ENCODE assay signal across 17 mouse cellular contexts in the genomic region with DNA sequence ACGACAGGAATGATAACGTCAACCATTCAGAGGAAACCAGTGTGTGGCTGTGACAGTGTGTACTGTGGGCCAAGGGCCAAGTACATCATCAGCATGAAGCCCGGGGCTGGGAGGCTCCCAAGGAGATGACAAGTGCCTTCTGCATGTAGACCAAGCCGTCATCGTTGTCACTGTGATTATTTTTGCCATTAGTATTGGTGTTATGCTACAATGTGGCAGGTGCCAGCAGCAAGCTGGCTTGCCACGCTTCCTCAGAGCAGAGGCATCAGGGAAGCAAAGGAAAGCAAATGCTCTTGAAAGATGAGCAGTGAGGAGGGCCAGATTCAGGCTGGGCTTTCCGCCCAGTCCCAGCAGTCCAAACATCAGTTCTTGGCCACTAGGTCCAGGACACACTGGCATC. TPM values are rescaled to one million over a fixed set of nuclear protein-coding genes. Genes with fewer than 3 reads are reported as not detected.
DNase-seq lines count a peak whose midpoint lies in the region; ATAC-seq and TF ChIP-seq lines count a peak whose summit lies in the region.
"Had no signal": no experiment of that assay in that cellular context is flagged by ENCODE, and none has a peak within 500 bp of the region (broad histone marks: within the 10 kb centered on the region; RNA-seq: fewer than 3 reads in every experiment).

No protein-coding gene starts in this region.

- no peak for TF ChIP-seq CTCF in midbrain, postnatal 0 days (IDR thresholded peaks at IDR 0.05)

- H3K36me3 ChIP-seq in midbrain, postnatal 0 days (ENCODE audit: insufficient read depth, low read length), result no peaks in the 10 kb centered on the region
- no peaks in the 10 kb centered on the region for H3K36me3 ChIP-seq in midbrain, embryonic 15.5 days (replicated peaks)
- H3K36me3 ChIP-seq: heart, embryonic 12.5 days; midbrain, embryonic 10.5 days; stomach, embryonic 15.5 days had no signal

- no peak for ATAC-seq in midbrain, postnatal 0 days (ENCODE audit: low FRiP score)
- no peak for ATAC-seq in midbrain, embryonic 15.5 days (replicated peaks)
- no peak for ATAC-seq in megakaryocyte progenitor cell, adult 5-6 weeks (replicated peaks; ENCODE audit: poor library complexity)
- ATAC-seq: lung, postnatal 0 days had no signal

- 67% methylated on average over 7 of the region's 7 CpGs for WGBS in midbrain, postnatal 0 days
- WGBS in midbrain, embryonic 15.5 days, result 74% methylated on average over 7 of the region's 7 CpGs

- no peak overlapping the region for H3K27ac ChIP-seq in midbrain, postnatal 0 days (ENCODE audit: low read depth, low read length)
- H3K27ac ChIP-seq in midbrain, embryonic 15.5 days, result no peak overlapping the region
- H3K27ac ChIP-seq: midbrain, embryonic 10.5 days; stomach, embryonic 15.5 days had no signal

- no peaks in the 10 kb centered on the region for H3K27me3 ChIP-seq in midbrain, postnatal 0 days (ENCODE audit: insufficient read depth, low read length)
- H3K27me3 ChIP-seq in midbrain, embryonic 15.5 days (replicated peaks), result no peaks in the 10 kb centered on the region; the same call in 1 of the 2 replicates
- H3K27me3 ChIP-seq: stomach, embryonic 15.5 days had no signal

- H3K4me1 ChIP-seq in midbrain, postnatal 0 days (ENCODE audit: insufficient read depth, low read length), result no peaks in the 10 kb centered on the region
- no peaks in the 10 kb centered on the region for H3K4me1 ChIP-seq in midbrain, embryonic 15.5 days
- H3K4me1 ChIP-seq: heart, embryonic 12.5 days; midbrain, embryonic 10.5 days; stomach, embryonic 15.5 days had no signal

- peak; percentile 11 to 23 for DNase-seq in frontal cortex, postnatal 36 days (ENCODE audit: low spot score in 2 of 2)
- DNase-seq in frontal cortex, postnatal 25 days (ENCODE audit: low spot score in 2 of 2), result no peak
- DNase-seq in midbrain, postnatal 0 days (ENCODE audit: low spot score), result peak; percentile 82
- DNase-seq in cerebellum, adult 9-11 months, result peak; percentile 78
- DNase-seq in layer of hippocampus, adult 9-11 months, result peak; percentile 63
- no peak for DNase-seq in adrenal gland, adult 2 months
- DNase-seq: adrenal gland, postnatal 36 days; gastrocnemius, postnatal 10 days; kidney, adult 8-10 months; thymus, postnatal 36 days had no signal

- H3K9me3 ChIP-seq in midbrain, postnatal 0 days (ENCODE audit: low read length), result no peaks in the 10 kb centered on the region
- no peaks in the 10 kb centered on the region for H3K9me3 ChIP-seq in midbrain, embryonic 15.5 days
- H3K9me3 ChIP-seq: heart, embryonic 12.5 days; midbrain, embryonic 10.5 days; stomach, embryonic 15.5 days had no signal

- no peak overlapping the region for H3K4me3 ChIP-seq in midbrain, postnatal 0 days (ENCODE audit: low read depth, low read length)
- H3K4me3 ChIP-seq in midbrain, embryonic 15.5 days, result no peak overlapping the region
- H3K4me3 ChIP-seq: heart, embryonic 12.5 days; midbrain, embryonic 10.5 days; stomach, embryonic 15.5 days had no signal

- H3K4me2 ChIP-seq in midbrain, postnatal 0 days (ENCODE audit: low read depth, low read length, poor library complexity, severe bottlenecking), result no peak overlapping the region
- H3K4me2 ChIP-seq in midbrain, embryonic 15.5 days, result no peak overlapping the region
- H3K4me2 ChIP-seq: heart, embryonic 12.5 days; liver, embryonic 11.5 days; stomach, embryonic 15.5 days had no signal

- H3K9ac ChIP-seq in midbrain, postnatal 0 days (replicated peaks; ENCODE audit: low read length, poor library complexity, severe bottlenecking), result no peak overlapping the region
- no peak overlapping the region for H3K9ac ChIP-seq in midbrain, embryonic 15.5 days
- H3K9ac ChIP-seq: heart, embryonic 12.5 days; stomach, embryonic 15.5 days had no signal

RNA-seq across cellular contexts. Expression of gene Psmb2, which starts 16.2 kb away (rescaled TPM):
- 196 and 209 TPM in 2 replicates for total RNA-seq in midbrain, postnatal 0 days (2014; rRNA removed)
- 433 and 436 TPM in 2 replicates for polyA plus RNA-seq in midbrain, postnatal 0 days (2015; fragmentation: Nextera tagmentation; extraction: Ambion mirVana)
- 383 and 406 TPM in 2 replicates for polyA plus RNA-seq in midbrain, embryonic 15.5 days (2015; fragmentation: Nextera tagmentation; extraction: Ambion mirVana)
- total RNA-seq in megakaryocyte progenitor cell, adult 5-6 weeks (2015), result 240 and 298 TPM in 2 replicates
- 112 and 159 TPM in 2 replicates for total RNA-seq in megakaryocyte progenitor cell, adult 5-6 weeks (2017)
- 100 to 1,000 TPM; 159 to 189 TPM for total RNA-seq in adrenal gland, adult 2 months (2021)
- polyA plus RNA-seq in adrenal gland, adult 2 months (2012; rRNA removed), result 133 and 175 TPM in 2 replicates

RNA-seq across cellular contexts. Expression of gene 5730409E04Rik, which starts 51.6 kb away (rescaled TPM):
- total RNA-seq in midbrain, postnatal 0 days (2014; rRNA removed), result 59.0 and 59.4 TPM in 2 replicates
- 24.2 and 29.2 TPM in 2 replicates for polyA plus RNA-seq in midbrain, postnatal 0 days (2015; fragmentation: Nextera tagmentation; extraction: Ambion mirVana)
- polyA plus RNA-seq in midbrain, embryonic 15.5 days (2015; fragmentation: Nextera tagmentation; extraction: Ambion mirVana), result 16.3 and 16.6 TPM in 2 replicates
- total RNA-seq in megakaryocyte progenitor cell, adult 5-6 weeks (2015), result 1.3 and 1.7 TPM in 2 replicates
- 2.2 and 2.3 TPM in 2 replicates for total RNA-seq in megakaryocyte progenitor cell, adult 5-6 weeks (2017)
- total RNA-seq in adrenal gland, adult 2 months (2021), result 10 to 100 TPM in 1 of 2 experiments, 1 to 10 TPM in 1; 8.1 to 19.0 TPM
- 19.3 and 20.7 TPM in 2 replicates for polyA plus RNA-seq in adrenal gland, adult 2 months (2012; rRNA removed)

Comparison
In these comparisons a context has a peak if more than half of its experiments do, and no peak if none do; other contexts are left out.
1. DNase-seq: peak in frontal cortex, postnatal 36 days (2 of 2), midbrain, postnatal 0 days (single experiment), cerebellum, adult 9-11 months (single experiment) and layer of hippocampus, adult 9-11 months (single experiment); none in frontal cortex, postnatal 25 days (0 of 2) and adrenal gland, adult 2 months (single experiment).